Mouse (Mus musculus) midbrain, embryonic 12.5 days (tissue): ENCODE measurements around the gene Leo1. TPM values are rescaled to one million over a fixed set of nuclear protein-coding genes. Genes with fewer than 3 reads are reported as not detected.
"Not testable (repeated sequence)": the region's sequence is repeated elsewhere in the genome, so short reads cannot be mapped to it uniquely, and the experiment has no call there.

ENCODE experiments used
- ATAC-seq: fragments of 200-750 bp; cut with Nextera tagmentation; 2 replicates; pipeline ENCODE4 v1.8.0; 2017; ENCODE audit warnings: low read depth, moderate TSS enrichment, moderate library complexity; ENCODE audit not compliant: low FRiP score
- H3K27ac ChIP-seq: fragments of 300-500 bp; sonication (generic); replicated peaks from 2 replicates; pipeline ENCODE4 v1.5.1; 2016; ENCODE audit warnings: mild to moderate bottlenecking
- H3K27me3 ChIP-seq: fragments of 300-500 bp; sonication (generic); 2 replicates; pipeline ENCODE4 v1.6.1; 2016; ENCODE audit warnings: mild to moderate bottlenecking
- H3K36me3 ChIP-seq: fragments of 300-500 bp; sonication (generic); 2 replicates; pipeline ENCODE4 v1.6.1; 2016
- H3K4me1 ChIP-seq: fragments of 300-500 bp; sonication (generic); 2 replicates; pipeline ENCODE4 v1.6.1; 2016
- H3K4me2 ChIP-seq: fragments of 300-500 bp; sonication (generic); replicated peaks from 2 replicates; pipeline ENCODE4 v1.6.1; 2016; ENCODE audit warnings: mild to moderate bottlenecking, moderate library complexity
- H3K4me3 ChIP-seq: fragments of 300-500 bp; sonication (generic); 2 replicates; pipeline ENCODE4 v1.5.1; 2016; ENCODE audit warnings: mild to moderate bottlenecking
- H3K9ac ChIP-seq: fragments of 300-500 bp; sonication (generic); replicated peaks from 2 replicates; pipeline ENCODE4 v1.6.1; 2016; ENCODE audit warnings: mild to moderate bottlenecking, moderate library complexity
- H3K9me3 ChIP-seq: fragments of 300-500 bp; sonication (generic); 2 replicates; pipeline ENCODE4 v1.6.1; 2016; ENCODE audit warnings: mild to moderate bottlenecking
- WGBS: fragments of 180-500 bp; shearing (Covaris S2); methylation state at CpG from one replicate; pipeline ENCODE4 v1.1.7; 2016; 5-methylcytosine and 5-hydroxymethylcytosine counted together
- polyA plus RNA-seq: library from polyadenylated mRNA; unstranded; fragments of >200 nt; fragmentation: Nextera tagmentation; extraction: Ambion mirVana; gene quantifications from 2 replicates; pipeline ENCODE4 v1.2.1, GENCODE M21; 2016

The Leo1 gene
- polyA plus RNA-seq, 1 experiment from 2014 or later = 51.6 TPM

DNA sequence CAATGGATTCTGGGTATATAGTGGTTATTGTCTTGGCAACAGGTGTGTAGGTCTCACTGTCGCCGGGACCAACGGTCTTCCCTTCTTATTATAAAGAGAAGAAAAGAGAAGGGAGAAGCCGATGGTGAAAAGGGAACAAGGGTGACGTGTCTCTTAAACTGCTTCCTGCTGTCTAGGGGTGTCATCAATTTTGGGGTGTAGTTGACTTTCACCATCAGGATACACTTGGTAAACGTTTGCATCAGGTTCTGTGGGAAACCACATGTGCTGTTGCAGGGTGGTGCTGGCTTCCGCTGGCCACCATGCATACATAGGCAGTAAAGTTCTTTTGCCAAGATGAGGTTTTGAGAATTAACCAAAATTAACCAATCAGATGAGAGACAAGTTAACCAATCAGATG is 46.9 kb downstream of the Leo1 start:
- not testable (repeated sequence) for H3K4me3 ChIP-seq
- WGBS = 95% methylated on average over 7 of the region's 7 CpGs

GRCm38 (mm10) chr9:75494407-75495005 is 53.2 kb downstream of the Leo1 start:
- Histone ChIP-seq H3K36me3 (peaks cover 10% of the 10 kb centered on the region), H3K4me2 (no peak overlapping the region), H3K9ac (no peak overlapping the region), H3K27me3 (no peaks in the 10 kb centered on the region), H3K4me1 (no peaks in the 10 kb centered on the region), H3K27ac (no peak overlapping the region), H3K9me3 (no peaks in the 10 kb centered on the region), H3K4me3 (no peak overlapping the region)
- 87% methylated on average over 9 of the region's 9 CpGs for WGBS
- ATAC-seq = no peak

More for the DNA sequence above, 46.9 kb downstream of the Leo1 start:
- ATAC-seq, H3K9ac ChIP-seq, H3K4me1 ChIP-seq, H3K4me2 ChIP-seq, H3K27ac ChIP-seq, H3K36me3 ChIP-seq, H3K27me3 ChIP-seq, H3K9me3 ChIP-seq: not testable (repeated sequence)

DNA sequence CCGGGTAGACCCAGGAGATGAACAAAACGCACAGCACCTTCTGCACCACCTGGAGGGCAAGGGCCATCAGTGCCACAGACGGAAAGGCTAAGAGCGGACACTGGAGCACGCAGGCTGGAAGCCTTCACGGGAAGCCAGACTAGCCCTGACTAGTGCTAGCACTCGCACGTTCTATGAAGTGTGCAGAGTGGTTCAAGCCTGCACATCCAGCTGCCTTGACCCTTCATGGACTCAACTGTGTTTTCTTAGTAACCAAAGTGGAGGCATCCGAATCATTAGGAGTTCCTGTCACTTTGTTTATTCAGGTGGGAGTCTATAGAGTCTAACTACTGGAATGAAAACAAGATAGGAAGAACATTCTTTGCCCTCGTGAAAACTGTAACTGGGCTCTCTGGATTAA is 54.6 kb downstream of the Leo1 start:
- H3K4me1 ChIP-seq = no peaks in the 10 kb centered on the region
- no peaks in the 10 kb centered on the region for H3K27me3 ChIP-seq
- no peak overlapping the region for H3K4me2 ChIP-seq
- no peak overlapping the region for H3K27ac ChIP-seq
- no peak for ATAC-seq
- WGBS = 85% methylated on average over 10 of the region's 10 CpGs
- H3K9me3 ChIP-seq = no peaks in the 10 kb centered on the region
- H3K36me3 ChIP-seq = peaks cover 13% of the 10 kb centered on the region
- no peak overlapping the region for H3K9ac ChIP-seq
- H3K4me3 ChIP-seq = no peak overlapping the region

DNA sequence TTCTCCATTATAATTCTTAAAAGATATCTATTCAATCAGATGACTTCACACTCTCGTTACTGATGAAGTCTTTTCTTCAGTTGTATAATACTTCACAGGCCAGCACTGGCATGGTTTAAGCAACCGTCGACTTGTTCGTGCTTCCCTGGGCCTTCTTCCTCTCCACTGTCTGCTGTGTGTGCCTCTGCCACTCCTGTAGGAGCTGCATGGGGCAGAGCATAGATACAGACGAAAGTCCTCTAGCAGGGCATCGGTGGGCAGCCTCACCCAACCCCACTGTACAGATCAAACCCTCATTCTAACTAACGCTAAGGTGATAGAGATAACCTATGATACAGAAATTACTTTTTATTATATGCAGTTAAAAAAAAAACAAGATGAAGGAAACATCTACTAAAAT is 57.2 kb downstream of the Leo1 start:
- Histone ChIP-seq H3K27ac (no peak overlapping the region), H3K9me3 (no peaks in the 10 kb centered on the region), H3K4me1 (no peaks in the 10 kb centered on the region), H3K27me3 (no peaks in the 10 kb centered on the region), H3K4me3 (no peak overlapping the region), H3K9ac (no peak overlapping the region), H3K4me2 (no peak overlapping the region), H3K36me3 (peaks cover 30% of the 10 kb centered on the region)
- no peak for ATAC-seq
- 96% methylated on average over 7 of the region's 7 CpGs for WGBS

DNA sequence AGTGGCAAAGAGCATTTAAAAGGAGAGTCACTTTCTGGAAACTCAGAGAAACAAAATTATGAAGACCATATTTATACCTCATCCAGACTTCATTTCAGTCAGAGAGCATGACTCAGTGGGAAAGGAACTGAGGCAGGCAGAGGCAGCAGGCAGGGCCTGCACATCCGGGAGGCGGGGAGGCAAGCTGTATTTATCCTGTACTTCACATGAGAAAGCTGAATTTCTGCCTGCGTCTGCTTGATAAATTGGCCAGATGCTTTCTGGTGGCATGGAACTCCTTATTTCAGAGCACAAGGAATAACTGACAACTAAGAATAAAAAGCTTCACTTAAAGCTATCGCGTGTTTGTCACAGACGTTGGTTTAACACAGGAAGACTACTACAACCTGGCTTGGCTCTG is 63.0 kb downstream of the Leo1 start:
- H3K4me3 ChIP-seq = no peak overlapping the region
- no peak overlapping the region for H3K9ac ChIP-seq
- no peaks in the 10 kb centered on the region for H3K9me3 ChIP-seq
- no peak overlapping the region for H3K4me2 ChIP-seq
- WGBS = 94% methylated on average over 6 of the region's 6 CpGs
- no peak overlapping the region for H3K27ac ChIP-seq
- H3K27me3 ChIP-seq = no peaks in the 10 kb centered on the region
- H3K4me1 ChIP-seq = no peaks in the 10 kb centered on the region
- peaks cover 64% of the 10 kb centered on the region for H3K36me3 ChIP-seq
- ATAC-seq = no peak

- no peak for ATAC-seq
- H3K4me1 ChIP-seq = no peaks in the 10 kb centered on the region
- no peak overlapping the region for H3K9ac ChIP-seq
- no peaks in the 10 kb centered on the region for H3K27me3 ChIP-seq
- H3K27ac ChIP-seq = no peak overlapping the region
- 86% methylated on average over 8 of the region's 8 CpGs for WGBS
- peaks cover 43% of the 10 kb centered on the region for H3K36me3 ChIP-seq
- no peak overlapping the region for H3K4me3 ChIP-seq
- H3K4me2 ChIP-seq = no peak overlapping the region
- no peaks in the 10 kb centered on the region for H3K9me3 ChIP-seq
Observed at GRCm38 (mm10) chr9:75511236-75511939, 70.1 kb downstream of the Leo1 start.

- peaks cover 15% of the 10 kb centered on the region for H3K36me3 ChIP-seq
- ATAC-seq = peak; percentile 76
- no peak overlapping the region for H3K4me2 ChIP-seq
- H3K9ac ChIP-seq = no peak overlapping the region
- no peaks in the 10 kb centered on the region for H3K27me3 ChIP-seq
- no peaks in the 10 kb centered on the region for H3K4me1 ChIP-seq
- H3K27ac ChIP-seq = no peak overlapping the region
- WGBS = 68% methylated on average over 12 of the region's 12 CpGs
- no peaks in the 10 kb centered on the region for H3K9me3 ChIP-seq
- no peak overlapping the region for H3K4me3 ChIP-seq
Observed at GRCm38 (mm10) chr9:75515464-75516113, 74.3 kb downstream of the Leo1 start.

Other genes starting within 250 kb of the Leo1 start
- 0.98 and 1.8 TPM in 2 replicates for gene Myo5c, start 209.5 kb upstream of the Leo1 start, polyA plus RNA-seq
- 33.8 and 36.0 TPM in 2 replicates for gene Gnb5, start 135.2 kb upstream of the Leo1 start, polyA plus RNA-seq
- not detected in 2 replicates for gene Bcl2l10, start 93.8 kb upstream of the Leo1 start, polyA plus RNA-seq
- 177 and 187 TPM in 2 replicates for gene Mapk6, start 31.5 kb upstream of the Leo1 start, polyA plus RNA-seq
- gene Tmod3, start 118.1 kb downstream of the Leo1 start, polyA plus RNA-seq = 76.4 and 80.8 TPM in 2 replicates
- gene Tmod2, start 169.8 kb downstream of the Leo1 start, polyA plus RNA-seq = 108 and 111 TPM in 2 replicates
- 12.9 and 14.5 TPM in 2 replicates for gene Lysmd2, start 184.2 kb downstream of the Leo1 start, polyA plus RNA-seq
- 85.0 and 93.0 TPM in 2 replicates for gene Scg3, start 242.5 kb downstream of the Leo1 start, polyA plus RNA-seq